Mouse (Mus musculus) spleen, postnatal 36 days (tissue): ENCODE data around the gene Duox1.

Source experiments
- DNase-seq, 2 experiments: peaks; one replicate each; pipeline ENCODE4 v3.0.0; 2022; ENCODE audit warnings: low spot score in 2 of 2, mixed read lengths in 1 of 2

The Duox1 gene

DNA sequence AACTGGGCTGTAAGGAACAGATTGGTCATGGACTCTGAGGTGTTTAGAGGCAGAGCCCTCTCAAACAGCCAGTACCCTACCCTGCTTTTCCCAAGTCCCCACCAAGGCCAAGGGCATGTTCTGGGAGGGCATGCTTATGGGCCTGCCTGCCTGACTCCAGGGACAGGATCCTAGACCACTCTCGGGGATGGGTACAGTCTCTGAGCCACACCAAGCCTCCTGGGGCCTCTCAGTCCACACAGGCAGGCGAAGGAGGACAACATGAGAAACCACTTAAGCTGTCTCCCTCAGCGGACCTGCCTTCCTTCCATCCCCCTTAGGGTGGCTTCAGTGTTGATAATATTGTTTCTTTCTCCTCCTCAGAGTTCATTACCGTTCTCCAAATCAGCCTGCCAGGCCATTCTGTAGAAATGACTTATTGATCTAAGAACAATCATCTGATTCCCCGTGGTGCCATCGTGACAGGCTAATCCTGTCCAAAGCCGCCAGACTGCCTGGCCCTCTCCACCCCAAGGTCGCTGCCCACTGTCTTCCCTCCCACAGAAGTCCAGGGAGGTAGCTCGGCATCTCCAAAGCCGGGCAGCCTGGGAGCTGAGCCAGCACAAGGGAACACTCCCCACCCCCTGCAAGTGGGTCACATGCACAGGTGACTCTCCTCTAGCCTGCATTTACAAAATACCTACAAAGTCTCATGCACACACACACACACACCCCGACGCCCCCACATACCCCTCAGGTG, 38.9 kb downstream of the Duox1 start:
- DNase-seq = no peak

DNA sequence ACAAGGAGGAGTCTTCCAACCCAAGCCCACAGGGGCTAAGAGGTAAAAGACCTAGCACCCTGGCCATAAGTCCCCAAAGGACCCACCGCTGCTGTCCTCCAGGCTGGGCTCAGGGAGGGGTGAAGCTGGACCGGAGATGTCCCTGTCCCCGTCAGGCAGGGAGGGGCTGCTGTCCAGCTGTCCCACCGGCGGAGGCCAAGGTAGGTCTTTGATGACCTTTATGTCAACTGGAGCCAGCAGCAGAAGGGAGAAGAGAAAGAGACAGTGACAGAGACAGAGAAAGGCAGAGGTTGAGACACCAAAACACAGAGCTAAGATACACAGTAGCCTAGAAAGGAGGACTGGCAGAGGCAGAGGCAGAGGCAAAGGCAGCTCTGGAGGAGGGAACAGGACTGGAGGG, 39.9 kb downstream of the Duox1 start:
- no peak for DNase-seq

DNA sequence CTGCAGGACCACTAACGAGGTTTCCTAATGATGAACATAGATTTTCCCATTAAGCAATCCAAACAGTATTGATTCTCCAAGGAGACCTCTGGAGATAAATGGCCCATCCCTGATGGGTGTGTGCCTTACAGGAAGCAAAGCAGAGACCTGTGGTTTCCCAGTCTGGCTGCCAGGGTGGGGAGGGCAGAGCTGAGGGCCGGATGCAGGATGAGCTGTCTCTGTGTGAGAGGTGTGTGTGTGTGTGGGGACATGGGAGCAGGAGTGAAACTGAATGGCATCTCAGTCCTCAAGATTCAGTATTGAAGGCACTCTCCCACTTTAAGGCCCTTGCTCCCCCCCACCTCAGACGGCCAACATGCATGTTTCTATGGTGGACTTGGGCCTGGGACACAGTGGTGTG, 40.7 kb downstream of the Duox1 start:
- DNase-seq = no peak

DNA sequence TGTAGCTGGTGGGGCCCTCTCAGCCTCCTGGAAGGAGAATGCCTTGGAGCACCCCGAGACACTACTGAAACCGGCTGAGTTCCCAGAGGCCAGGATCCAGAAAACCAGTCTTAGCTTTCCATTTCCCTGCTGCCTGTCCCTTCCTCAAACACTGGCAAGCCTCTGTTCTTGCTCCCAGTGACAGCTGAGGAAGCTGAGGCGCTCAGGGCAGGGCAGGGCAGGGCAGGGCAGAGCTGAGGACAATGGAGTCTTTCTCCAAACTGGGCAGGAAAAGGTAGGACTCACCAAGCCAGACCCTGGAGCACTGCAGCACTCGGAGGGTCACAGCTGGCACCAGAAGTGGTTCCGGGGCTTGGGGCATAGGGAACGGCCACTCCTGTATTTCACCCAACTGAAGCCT, 44.8 kb downstream of the Duox1 start:
- DNase-seq = no peak

DNA sequence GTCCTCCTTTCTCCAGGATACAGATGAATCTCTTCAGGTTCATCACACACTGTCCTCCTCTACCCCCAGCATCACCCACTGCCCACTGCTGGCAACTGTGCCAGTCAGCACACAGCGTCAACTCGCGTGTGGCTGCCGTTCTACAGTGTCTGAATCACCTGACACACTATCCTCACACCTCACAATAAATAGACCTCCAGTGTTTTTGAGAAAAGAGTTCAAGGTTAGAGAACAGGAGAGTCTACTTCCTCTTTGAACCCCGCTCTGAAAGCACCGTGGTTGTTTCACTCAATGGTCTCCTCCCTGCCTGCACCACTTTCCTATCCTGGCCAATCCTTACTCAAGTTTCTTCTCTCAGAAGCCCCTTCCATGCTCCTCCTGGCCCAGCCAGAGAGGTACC, 45.7 kb downstream of the Duox1 start:
- no peak for DNase-seq

DNA sequence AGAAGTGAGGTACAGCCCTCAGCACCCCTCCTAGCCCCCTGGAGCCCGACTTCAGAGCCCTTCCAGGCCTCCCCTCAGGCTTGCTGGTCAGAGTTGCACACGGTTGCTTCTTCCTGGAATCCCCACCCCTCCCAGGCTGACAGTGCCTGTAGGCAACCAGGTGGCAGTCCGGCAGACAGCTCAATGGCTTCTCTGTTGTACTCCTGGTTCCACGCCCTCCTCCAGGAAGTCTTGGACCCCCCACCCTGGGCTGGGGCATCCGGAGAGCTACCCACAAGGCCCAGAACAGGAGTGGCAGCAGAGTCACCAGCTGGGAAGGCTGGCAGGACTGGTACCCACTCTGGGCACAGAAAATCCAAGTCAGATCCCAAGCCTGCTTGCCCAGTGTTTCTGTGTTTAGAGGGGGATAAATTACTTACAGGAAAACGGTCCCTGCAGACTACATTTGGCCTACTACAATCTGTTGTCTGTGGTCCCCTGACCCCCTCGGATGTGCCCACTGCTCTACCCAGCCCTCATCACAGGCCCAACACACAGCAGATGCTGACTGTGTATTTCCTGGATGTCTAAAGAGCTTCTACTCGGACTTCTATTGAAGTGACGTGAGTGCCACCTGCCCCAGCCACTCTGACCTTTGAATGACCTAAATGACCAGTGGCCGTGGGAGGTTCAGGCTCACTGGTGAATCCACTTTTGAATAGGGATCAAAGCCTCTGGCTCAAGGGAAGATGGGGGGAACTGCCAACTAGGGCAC, 46.6 kb downstream of the Duox1 start:
- DNase-seq = no peak

DNA sequence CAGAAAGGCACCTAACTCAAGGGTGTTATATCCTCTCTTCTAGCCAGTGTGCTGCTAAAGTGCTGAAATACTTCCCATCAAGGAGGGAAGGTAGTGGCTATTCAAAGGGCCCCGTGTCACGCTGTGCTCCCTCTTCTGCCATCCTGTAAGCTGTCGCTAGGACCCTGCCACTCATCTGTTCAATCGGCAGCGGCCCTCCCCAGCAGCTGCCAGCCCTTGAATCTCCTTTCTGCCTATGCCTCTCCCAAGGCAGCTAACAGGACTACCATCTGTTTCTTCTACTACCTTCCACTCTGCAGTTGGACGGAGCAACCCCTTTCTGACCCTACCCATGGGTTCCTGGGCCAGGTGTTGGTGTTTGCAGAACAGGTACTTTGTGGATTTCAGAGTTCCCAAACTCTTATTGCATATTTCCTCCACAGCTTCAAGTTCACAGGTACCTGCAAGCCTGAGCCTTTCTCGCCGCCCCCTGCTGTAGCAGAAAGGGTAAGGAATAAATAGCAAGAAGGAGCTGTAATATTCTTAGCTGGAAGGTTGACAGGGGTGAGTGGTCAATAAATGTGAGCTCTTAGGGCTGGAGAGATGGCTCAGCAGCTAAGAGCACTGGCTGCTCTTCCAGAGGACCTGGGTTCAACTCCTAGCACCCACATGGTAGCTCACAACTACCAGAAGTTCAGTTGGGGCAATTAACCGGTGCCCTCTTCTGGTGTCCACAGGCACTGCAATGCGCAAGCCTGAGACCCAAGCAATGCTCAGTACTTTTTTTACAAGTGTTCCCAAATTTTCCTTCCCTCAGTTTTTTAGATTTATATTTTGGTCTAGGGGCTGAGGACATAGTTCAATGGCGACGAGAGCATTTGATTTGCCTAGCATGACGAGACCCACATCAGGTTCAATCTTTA, 47.4 kb downstream of the Duox1 start:
- DNase-seq = no peak

DNA sequence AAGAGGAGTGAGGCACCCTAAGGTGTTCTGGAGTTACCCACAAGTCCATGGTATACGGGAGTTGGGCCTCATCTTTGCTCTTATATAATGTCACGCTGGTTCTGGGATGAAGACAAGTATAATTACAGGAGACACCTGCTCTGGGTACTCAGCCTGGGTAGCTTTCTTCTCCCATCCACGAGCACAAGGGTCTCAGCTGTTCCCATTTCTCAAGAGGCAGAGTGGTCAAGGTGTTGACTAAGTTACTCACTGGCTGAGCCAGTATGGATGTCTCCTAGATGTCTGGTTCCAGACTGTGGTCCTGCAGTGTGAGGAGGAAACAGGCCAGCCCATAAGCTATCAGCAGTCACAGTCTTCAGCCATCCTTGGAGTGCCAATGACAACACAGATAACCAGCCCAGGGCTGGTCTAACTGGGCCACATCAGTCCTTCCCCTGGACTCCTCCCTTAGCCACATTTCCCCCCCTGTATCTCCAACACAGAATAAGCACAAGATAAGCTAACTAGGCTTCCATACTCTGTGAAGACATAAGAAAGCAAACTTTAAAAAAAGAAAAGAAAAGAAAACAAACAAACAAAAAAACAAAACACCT, 49.0 kb downstream of the Duox1 start:
- DNase-seq = peak; percentile 43 to 50

DNA sequence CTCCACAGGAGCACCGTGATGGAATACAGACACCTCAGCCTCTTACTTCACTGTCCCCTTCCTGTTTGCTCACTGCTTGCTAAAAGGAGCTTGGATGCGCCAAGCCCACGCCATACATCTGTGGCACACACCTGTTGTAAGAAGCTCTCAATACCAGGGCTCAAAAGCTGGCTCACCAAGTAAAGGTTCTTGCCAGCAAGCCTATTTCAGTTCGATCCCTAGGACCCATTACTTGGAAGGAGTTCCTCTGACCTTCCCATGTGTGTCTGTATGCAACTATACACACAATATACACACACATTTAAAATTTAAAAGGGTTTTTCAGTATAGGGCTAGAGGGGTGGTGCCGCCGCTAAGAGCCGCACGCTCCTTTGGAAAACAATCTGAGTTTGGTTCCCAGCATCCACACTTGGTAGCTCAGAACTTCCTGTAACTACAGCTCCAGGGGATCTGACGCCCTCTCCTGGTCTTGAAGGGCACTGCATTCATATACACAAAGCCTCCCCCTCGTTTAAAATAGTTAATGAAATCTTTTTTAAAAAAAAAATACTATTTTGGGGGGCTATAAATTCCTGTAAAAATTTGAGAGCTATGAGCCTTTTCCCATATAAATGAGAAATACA, 49.9 kb downstream of the Duox1 start:
- DNase-seq = no peak

DNA sequence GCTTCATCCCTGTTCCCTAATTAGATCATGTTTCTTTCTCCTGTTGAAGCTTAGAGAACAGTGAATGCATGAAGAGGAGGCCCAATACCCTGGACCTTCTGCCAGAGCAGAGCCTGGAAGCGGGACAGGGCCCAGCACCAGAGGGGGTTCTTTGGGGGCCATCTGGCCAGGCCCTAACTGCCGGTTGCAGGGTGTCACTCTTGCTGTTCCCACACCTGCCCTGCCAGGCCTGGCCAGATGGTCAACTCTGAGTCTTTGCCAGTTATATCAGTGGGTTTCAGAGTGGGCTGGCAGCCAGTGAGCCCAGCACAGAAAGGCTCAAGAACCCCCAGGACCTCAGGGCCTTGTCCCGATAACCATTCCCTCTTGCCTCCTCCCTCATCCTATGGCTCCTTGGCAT, 50.6 kb downstream of the Duox1 start:
- DNase-seq = no peak

DNA sequence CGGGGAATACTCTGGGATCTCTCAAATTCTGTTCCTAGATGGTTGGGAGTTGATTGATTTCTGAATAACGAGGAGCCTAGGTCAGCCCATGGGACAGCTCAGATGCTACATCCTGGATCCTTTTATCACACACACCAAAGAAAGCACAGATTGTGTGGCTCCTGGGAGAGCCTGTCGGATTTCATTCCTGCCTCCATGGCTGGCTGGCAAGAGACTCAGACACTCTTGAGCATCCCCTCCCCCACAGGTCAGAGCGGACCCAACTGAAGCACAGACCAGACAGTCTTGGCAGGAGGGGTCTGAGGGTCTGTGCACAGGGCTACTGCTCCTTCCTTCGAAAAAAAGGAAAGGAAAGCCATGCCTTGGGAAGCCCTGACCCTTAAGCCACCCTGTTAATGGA, 51.2 kb downstream of the Duox1 start:
- no peak for DNase-seq

DNA sequence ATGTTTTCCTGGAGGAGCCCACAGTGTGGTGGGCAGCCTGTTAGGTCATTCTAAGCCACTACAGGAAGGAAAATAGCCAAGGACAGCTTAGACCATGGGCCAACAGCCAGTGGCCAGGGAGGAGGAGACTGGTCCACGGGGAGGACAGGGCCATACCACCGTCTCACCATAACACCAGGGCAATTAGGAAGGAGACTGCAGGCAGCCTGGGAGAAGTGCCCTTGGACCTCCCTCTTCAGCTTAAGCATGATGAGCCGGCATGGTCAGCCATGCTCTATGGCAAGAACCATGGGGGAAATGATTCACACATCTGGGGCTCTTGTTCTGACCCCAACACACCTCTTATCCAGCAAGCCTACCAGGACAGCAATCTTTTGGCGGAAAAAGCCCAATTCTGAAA, 51.7 kb downstream of the Duox1 start:
- DNase-seq = no peak

DNA sequence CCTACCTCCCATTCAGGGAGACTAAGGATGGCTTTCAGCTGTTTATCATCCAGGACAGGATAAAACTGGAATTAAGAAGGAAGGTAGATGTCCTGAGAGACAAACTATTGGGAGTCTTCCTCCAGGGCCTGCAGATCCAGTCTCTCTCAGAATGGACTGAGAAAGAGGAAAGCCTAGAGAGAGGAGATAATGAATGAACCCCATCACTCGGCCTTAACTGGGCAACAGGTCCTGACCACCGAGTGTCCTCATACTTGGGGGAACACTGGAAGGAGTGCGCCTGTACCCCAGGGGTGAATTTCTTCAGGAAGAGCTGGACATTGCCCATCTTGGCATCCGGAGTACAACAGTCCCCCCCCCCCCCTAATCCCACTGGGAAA, 52.2 kb downstream of the Duox1 start:
- no peak for DNase-seq

DNA sequence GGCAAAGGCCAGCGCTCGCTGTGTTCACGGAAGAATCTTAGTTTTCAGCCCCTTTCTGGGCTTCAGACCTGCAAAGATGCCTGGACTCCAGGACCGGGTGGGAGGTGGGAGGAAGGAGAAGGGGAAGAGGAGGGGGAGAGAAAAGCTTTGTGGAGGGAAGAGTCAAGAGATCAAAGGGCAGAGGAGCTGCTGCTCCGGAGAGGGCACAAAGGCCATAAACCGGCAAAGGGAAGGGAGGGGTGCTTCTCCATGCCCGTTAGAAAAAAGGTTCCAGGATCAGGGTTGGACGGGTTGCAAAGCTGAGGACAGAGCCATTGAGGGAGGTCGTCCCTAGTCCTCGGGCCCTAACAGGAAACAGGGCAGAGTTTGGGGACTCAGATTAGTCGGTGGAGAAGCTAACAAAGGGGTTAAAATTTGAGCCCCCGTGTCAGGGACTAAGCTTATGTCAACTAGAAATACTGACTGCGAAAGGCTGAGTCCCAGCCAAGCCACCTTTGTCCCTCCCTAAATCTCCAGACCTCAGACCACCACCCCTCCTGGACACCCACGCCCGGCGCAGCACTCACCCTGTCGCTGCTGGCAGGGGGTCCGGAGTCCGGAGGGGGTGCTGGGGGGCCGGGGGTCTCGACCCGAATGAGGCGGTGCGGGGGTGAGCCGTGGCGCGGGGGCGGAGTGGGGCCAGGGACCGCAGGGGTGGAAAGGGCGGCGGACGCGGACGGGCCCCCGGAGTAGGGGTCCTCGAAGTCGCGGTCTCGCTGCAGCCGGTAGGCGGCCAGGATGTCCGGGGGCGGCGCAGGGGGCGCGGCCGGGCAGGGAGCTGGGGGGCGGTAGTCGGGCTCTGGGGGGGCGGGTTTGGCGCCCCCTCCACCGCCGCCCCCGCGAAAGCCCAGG, 52.9 kb downstream of the Duox1 start:
- DNase-seq = no peak

DNA sequence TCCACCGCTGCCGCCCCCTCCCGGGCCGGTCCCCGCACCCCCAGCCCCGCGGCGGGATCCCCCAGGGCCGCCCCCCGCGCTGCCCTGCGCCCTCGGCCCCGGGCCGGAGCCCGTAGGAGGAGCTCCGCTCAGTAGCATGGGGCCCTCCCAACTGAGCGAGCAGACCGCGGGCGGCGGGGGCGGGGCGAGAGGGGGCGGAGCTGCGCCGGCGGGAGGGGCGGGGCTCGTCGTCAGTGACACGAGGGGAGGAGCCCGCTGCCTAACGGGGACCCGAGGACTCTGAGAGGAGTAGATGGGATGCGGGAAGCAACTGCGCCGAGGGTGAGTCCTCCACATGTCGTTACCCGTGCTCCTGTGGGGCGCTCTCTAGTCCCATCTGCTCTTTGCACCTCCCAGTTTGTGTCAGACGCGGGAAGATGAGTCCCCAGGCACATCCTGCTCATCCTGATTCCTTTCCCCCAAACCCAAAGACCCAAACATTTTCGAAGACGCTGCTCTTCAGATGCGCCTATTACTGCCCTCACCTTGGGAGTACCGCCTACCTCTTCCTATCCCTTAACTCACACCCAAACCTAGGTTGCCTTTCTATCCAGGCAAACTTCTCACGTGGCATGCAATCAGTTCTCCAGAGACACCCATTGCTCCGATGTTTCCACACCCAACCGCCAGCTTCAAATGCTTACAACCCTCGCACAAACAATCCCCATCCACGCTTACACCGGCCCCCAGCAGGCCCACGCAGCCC, 53.7 kb downstream of the Duox1 start, which contains the start of gene Shf:
Shf (minus strand) TSS at position 168 of the 745 bp plus-strand sequence.
- DNase-seq = peak; percentile 84 to 85

DNA sequence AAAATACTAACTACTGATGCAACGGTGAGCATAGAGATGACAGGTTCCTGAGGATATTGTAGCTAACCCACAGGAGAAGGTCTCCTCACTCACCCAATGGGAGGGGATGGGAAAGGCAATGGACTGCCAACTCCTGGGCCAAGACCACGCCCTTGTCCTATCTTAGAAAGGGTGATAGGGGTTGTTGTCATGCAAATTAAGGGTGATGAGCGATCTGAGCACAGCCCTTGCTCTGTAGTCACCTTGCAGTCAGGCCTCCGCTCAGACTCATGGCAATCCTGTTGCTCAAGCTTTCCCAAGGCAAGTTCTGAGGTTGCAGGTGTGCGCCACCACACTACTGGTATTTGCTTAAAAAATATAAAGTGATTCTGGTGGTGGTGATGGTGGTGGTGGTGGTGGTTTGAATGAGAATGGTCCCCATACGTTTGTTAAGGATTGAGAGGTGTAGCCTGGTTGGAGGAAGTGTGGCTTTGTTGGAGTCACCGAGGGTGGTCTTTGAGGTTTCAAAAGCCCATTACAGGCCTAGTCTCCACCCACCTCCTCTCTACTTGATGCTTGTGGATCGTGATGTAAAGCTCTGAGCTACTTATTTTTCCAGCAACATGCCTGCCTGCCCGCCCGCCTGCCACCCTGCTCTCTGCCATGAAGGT, 54.8 kb downstream of the Duox1 start:
- no peak for DNase-seq

DNA sequence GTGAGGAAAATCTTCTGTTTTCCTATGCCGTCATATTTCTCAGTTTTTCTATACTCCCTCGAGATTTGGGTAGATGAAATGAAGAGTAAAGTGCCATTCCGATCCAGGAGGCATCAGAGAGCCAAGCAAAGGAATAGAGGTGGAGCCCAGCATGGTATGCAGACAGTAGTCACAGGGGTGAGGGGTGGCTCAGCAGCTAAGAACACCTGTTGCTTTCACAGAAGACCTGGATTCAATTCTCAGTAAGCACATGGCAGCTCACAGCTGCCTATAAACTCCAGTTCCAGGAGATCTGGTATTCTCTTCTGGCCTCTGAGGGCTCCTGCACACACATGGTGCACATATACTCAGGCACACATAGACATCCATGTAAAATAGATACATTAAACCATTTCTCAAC, 56.6 kb downstream of the Duox1 start:
- no peak for DNase-seq

DNA sequence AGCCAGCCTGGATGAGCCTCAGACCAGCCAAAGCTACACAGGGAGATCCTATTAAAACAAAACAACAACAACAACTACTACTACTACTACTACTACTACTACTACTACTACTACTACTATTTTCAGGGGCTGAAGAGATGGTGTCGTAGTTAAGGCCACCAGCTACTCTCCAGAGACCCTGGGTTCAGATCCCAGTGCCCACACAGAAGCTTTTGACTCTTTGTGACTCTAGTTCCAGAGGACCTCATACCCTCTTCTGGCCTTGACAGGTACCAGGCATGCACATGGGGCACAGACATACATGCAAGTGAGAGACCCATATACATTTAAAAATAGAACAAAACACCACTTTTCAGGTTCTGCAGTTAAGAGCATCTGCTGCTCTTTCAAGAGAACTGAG, 57.1 kb downstream of the Duox1 start:
- DNase-seq = no peak

DNA sequence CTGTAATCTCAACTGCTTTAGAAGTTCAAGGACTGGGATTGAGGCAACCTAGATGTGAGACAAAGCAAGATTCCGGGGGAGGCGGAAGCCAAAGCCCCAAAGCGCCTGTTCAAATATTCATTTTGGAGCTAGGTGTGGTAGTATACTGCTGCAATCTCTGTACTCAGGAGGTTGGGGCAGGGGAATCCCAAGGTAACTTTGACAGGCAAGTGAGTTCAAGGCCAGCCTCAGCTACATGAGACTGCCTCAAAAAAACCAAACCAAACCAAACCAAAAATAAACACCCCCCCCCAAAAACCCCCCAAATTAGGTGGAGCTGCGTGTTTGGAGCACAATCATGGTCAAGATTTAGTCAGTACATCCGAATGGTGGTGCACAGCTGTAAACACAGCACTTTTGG, 58.5 kb downstream of the Duox1 start:
- no peak for DNase-seq
